Mouse (Mus musculus) cortical plate, adult 2 months (tissue): ENCODE measurements around the gene Ccdc88b.

Experiments
- CTCF ChIP-seq: fragments of 200-500 bp; IDR thresholded peaks from 2 replicates; pipeline ENCODE4 v1.5.1; 2011; ENCODE audit warnings: mild to moderate bottlenecking, control low read depth, low read length; ENCODE audit not compliant: insufficient read depth; ENCODE audit errors: extremely low read depth
- POLR2A ChIP-seq: fragments of 200-500 bp; IDR thresholded peaks from 2 replicates; pipeline ENCODE4 v1.6.1; 2011; ENCODE audit warnings: mild to moderate bottlenecking, low read length, control low read depth; ENCODE audit not compliant: insufficient read depth; ENCODE audit errors: extremely low read depth

GRCm38 (mm10) chr19:6814958-6815357 is 43.1 kb downstream of the Ccdc88b start:
- TF ChIP-seq CTCF = 0 out of 2 replicates have a peak, but pooled peaks have one; percentile 2
- no peak for TF ChIP-seq POLR2A
